Comparison of ENCODE assay signal across 25 mouse cellular contexts in the genomic region with DNA sequence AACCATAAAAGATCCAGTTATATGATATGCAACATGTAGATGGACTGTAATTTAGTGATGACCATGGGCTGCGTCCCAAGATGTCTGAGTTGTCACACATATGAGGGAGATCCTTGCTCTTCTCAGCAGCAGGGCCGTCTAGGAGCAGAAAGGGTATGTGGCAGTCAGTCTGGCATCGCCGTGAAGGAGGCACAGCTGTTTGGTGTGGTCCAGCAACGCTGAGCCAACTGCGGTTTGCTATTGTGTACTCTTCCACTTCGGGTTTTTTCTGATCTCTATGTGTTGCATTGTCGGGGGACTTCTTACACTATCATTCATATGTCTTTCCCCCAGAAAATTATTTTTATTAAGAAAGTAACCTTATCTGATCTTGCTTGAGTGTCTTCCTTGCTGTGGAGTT. TPM values are rescaled to one million over a fixed set of nuclear protein-coding genes. Genes with fewer than 3 reads are reported as not detected.
"Had no signal": no experiment of that assay in that cellular context is flagged by ENCODE, and none has a peak within 500 bp of the region (broad histone marks: within the 10 kb centered on the region; RNA-seq: fewer than 3 reads in every experiment).

No protein-coding gene starts in this region.

- H3K9ac ChIP-seq: forebrain, postnatal 0 days; heart, embryonic 12.5 days; hindbrain, embryonic 12.5 days; hindbrain, embryonic 14.5 days; intestine, embryonic 15.5 days; limb, embryonic 12.5 days had no signal

- H3K4me2 ChIP-seq: heart, embryonic 12.5 days; hindbrain, embryonic 12.5 days; hindbrain, embryonic 14.5 days; intestine, embryonic 15.5 days; limb, embryonic 12.5 days had no signal

- H3K27ac ChIP-seq: gastrocnemius, adult 2 months; hindbrain, embryonic 10.5 days; hindbrain, embryonic 12.5 days; hindbrain, embryonic 14.5 days; intestine, embryonic 15.5 days; layer of hippocampus, adult 2 months; left cerebral cortex, adult 2 months; limb, embryonic 10.5 days; limb, embryonic 12.5 days had no signal

- H3K9me3 ChIP-seq: heart, embryonic 10.5 days; heart, embryonic 12.5 days; hindbrain, embryonic 10.5 days; hindbrain, embryonic 12.5 days; intestine, embryonic 15.5 days; limb, embryonic 10.5 days; limb, embryonic 12.5 days had no signal

- ATAC-seq: forebrain, postnatal 0 days; hindbrain, embryonic 16.5 days; inflammation-experienced regulatory T-cells, adult 6 months; intestine, embryonic 15.5 days; intestine, postnatal 0 days had no signal

- H3K36me3 ChIP-seq: heart, embryonic 10.5 days; heart, embryonic 12.5 days; hindbrain, embryonic 10.5 days; hindbrain, embryonic 12.5 days; intestine, embryonic 15.5 days; limb, embryonic 10.5 days; limb, embryonic 12.5 days had no signal

- H3K27me3 ChIP-seq: hindbrain, embryonic 12.5 days; intestine, embryonic 15.5 days had no signal

- H3K4me3 ChIP-seq: gastrocnemius, adult 2 months; heart, embryonic 10.5 days; heart, embryonic 12.5 days; hindbrain, embryonic 10.5 days; hindbrain, embryonic 12.5 days; intestine, embryonic 15.5 days; layer of hippocampus, adult 2 months; left cerebral cortex, adult 2 months; limb, embryonic 10.5 days; limb, embryonic 12.5 days had no signal

- H3K4me1 ChIP-seq: hindbrain, embryonic 10.5 days; hindbrain, embryonic 12.5 days; limb, embryonic 12.5 days had no signal

- DNase-seq: forebrain, postnatal 0 days; gastrocnemius, adult 2 months; gastrocnemius, postnatal 10 days; heart, adult 18-20 months; heart, postnatal 10 days; heart, postnatal 4 days; kidney, adult 18-20 months; kidney, adult 8-10 months; kidney, postnatal 10 days; kidney, postnatal 25 days; kidney, postnatal 4 days had no signal

RNA-seq across cellular contexts. Expression of gene Cxcl12, which starts 33.5 kb away (rescaled TPM):
- total RNA-seq: granulocyte monocyte progenitor cell, adult 5-6 weeks had no signal
- polyA plus RNA-seq: inflammation-experienced regulatory T-cells, adult 6 months had no signal
